Mouse (Mus musculus): ENCODE results near the gene Psmc5. TPM values are rescaled to one million over a fixed set of nuclear protein-coding genes. Genes with fewer than 3 reads are reported as not detected.
"Not testable (repeated sequence)": the region's sequence is repeated elsewhere in the genome, so short reads cannot be mapped to it uniquely, and the experiment has no call there.

The Psmc5 gene
- total and polyA plus RNA-seq, 3 experiments: 54.5 to 104 (median 91.8) TPM

DNA sequence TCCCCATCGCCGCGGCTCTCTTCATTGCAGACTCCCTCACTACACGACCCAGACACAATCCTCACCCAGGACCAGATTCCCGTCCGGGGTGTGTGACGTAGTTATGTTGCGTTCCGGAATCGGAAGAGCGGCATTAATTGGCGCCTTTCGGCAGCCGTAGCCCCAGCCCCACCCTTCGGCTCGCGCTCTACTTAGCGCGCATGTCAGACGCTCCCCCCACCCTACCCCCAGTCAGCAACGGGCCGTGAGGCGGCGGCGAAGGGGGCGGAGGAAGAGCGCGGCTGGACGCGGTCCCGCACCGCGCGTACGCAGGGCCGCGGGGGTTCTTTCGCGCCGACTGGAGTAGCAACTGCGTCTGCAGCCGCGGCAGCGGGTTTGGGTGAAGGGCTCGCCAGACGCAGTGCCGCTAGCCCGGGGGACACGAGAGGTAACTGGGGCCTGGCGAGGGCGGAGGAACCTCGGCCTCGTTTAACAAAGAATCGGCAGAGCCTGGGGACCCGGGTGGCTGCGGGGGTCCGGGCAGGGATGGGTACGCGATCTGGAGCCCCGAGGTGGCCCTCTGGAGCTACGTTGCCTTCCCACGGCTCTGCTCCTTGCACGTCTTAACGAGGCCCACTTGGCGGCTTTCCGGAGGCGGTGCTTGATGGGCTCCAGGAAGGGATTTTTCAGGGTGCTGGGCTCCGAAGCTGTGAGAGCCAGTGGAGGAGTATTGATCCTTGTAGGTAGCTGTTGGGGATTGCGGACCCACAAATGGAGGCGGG, 39.0 kb upstream of the Psmc5 start, which contains the start of gene Ddx42:
Ddx42 (plus strand) TSS at position 197 of the 761 bp plus-strand sequence.
- H3K27ac ChIP-seq: peak within 1 kb of the TSS; percentile 92
- peaks cover 4% of the 10 kb centered on the region for H3K79me2 ChIP-seq (replicated peaks; ENCODE audit: control insufficient read depth, insufficient read depth, low read length)
- H3K4me3 ChIP-seq: peak within 1 kb of the TSS; percentile 69
- H3K9ac ChIP-seq (ENCODE audit: low read depth, low read length): peak within 1 kb of the TSS; percentile 91
- TF ChIP-seq CTCF (IDR thresholded peaks at IDR 0.05) (no peak), EP300 (IDR thresholded peaks at IDR 0.05; ENCODE audit: insufficient read depth, low read depth, low read length) (peak; percentile 51; the same call in 1 of the 2 replicates), POLR2A (IDR thresholded peaks at IDR 0.05; ENCODE audit: insufficient read depth, low read depth, low read length) (peak; percentile 65; the same call in 1 of the 2 replicates)
- no peaks in the 10 kb centered on the region for H3K27me3 ChIP-seq (ENCODE audit: control insufficient read depth, insufficient read depth, low read length)
- peaks cover 9% of the 10 kb centered on the region for H3K36me3 ChIP-seq (ENCODE audit: control insufficient read depth, insufficient read depth, low read length)
- intact Hi-C loops (cut with DNase I): loop anchor here (1.0 to 2.0 kb wide), 2 partner anchors 24 to 56 kb away; partner anchors contain the start of gene Smarcd2
- peaks cover 6% of the 10 kb centered on the region for H3K4me1 ChIP-seq (ENCODE audit: control insufficient read depth, insufficient read depth, low read length)
- peak; percentile 91 to 93 for DNase-seq
- under 1% methylated on average over 70 of the region's 70 CpGs for WGBS

DNA sequence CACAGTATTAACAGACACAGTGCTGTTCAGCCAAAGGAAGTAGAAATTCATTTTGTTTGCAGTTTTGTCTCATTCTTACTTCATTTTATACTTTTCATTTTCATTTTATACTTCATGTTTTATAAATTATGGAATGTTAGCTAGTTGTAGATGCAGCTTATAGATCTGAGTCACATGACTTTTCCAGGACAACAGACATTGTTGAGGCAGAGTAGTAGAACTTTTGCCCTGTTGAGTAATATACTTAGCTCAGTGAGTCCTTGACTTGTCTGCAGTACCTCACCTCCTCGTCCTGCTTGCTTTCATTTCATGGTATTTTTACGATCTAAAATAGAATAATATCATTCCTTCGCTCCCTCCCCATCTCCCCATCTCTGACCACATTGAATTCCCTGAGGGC, 35.4 kb upstream of the Psmc5 start:
- no peak overlapping the region for H3K4me3 ChIP-seq

DNA sequence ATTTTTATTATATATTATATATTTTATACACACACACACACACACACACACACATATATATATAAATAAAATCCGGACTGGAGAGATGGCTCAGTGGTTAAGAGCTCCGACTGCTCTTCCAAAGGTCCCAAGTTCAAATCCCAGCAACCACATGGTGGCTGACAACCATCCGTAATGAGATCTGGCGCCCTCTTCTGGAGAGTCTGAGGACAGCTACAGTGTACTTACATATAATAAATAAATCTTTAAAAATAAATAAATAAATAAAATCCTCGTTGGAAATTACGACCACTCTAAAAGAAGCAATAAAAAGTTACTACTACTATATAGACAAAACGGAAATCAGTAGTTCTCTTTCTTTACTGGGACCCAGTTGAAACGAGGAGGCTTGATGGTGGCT, 22.0 kb upstream of the Psmc5 start:
- H3K27me3 ChIP-seq (ENCODE audit: control insufficient read depth, insufficient read depth, low read length); H3K4me1 ChIP-seq (ENCODE audit: control insufficient read depth, insufficient read depth, low read length); H3K9ac ChIP-seq (ENCODE audit: low read depth, low read length); H3K79me2 ChIP-seq (replicated peaks; ENCODE audit: control insufficient read depth, insufficient read depth, low read length); H3K4me3 ChIP-seq; DNase-seq; H3K36me3 ChIP-seq (ENCODE audit: control insufficient read depth, insufficient read depth, low read length); H3K27ac ChIP-seq; intact Hi-C loops (cut with DNase I): not testable (repeated sequence)
- peak; percentile 60 for TF ChIP-seq CTCF (IDR thresholded peaks at IDR 0.05)
- 85% methylated on average over 8 of the region's 8 CpGs for WGBS

More for the DNA sequence above, 35.4 kb upstream of the Psmc5 start:
- intact Hi-C loops (cut with DNase I): no loop called here
- TF ChIP-seq EP300 (IDR thresholded peaks at IDR 0.05; ENCODE audit: insufficient read depth, low read depth, low read length) (no peak), POLR2A (IDR thresholded peaks at IDR 0.05; ENCODE audit: insufficient read depth, low read depth, low read length) (no peak), CTCF (IDR thresholded peaks at IDR 0.05) (no peak)
- H3K79me2 ChIP-seq (replicated peaks; ENCODE audit: control insufficient read depth, insufficient read depth, low read length): peaks cover 3% of the 10 kb centered on the region
- peaks cover 3% of the 10 kb centered on the region for H3K36me3 ChIP-seq (ENCODE audit: control insufficient read depth, insufficient read depth, low read length)
- peaks cover 1% of the 10 kb centered on the region; the same call in 1 of the 2 replicates for H3K4me1 ChIP-seq (ENCODE audit: control insufficient read depth, insufficient read depth, low read length)
- no peak overlapping the region for H3K9ac ChIP-seq (ENCODE audit: low read depth, low read length)
- no peaks in the 10 kb centered on the region for H3K27me3 ChIP-seq (ENCODE audit: control insufficient read depth, insufficient read depth, low read length)
- no peak overlapping the region for H3K27ac ChIP-seq
- no peak for DNase-seq
- WGBS: 74% methylated on average over 3 of the region's 3 CpGs

DNA sequence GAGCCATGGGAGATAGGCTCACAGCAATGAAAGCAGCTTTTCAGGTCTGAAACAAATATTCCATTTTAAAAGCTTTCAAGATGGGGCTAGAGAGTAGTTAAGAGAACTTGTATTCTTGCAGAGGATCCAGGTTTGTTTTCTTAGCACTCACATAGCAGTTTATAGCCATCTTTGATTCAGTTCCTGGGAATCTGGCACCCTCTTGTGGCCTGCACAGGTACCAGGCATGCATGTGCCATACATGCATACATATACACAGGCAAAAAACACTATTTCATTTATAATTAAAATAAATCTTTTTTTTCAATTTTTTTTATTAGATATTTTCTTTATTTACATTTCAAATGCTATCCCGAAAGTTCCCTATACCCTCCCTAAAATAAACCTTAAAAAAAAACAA, 9.1 kb upstream of the Psmc5 start:
- H3K4me3 ChIP-seq: no peak overlapping the region
- intact Hi-C loops (cut with DNase I): loop anchor here (10.0 kb wide), 1 partner anchor 322 kb away; no protein-coding TSS in a partner anchor
- 95% methylated on average over 1 of the region's 1 CpGs for WGBS
- H3K36me3 ChIP-seq (ENCODE audit: control insufficient read depth, insufficient read depth, low read length): peaks cover 6% of the 10 kb centered on the region
- no peaks in the 10 kb centered on the region for H3K27me3 ChIP-seq (ENCODE audit: control insufficient read depth, insufficient read depth, low read length)
- no peak for TF ChIP-seq POLR2A (IDR thresholded peaks at IDR 0.05; ENCODE audit: insufficient read depth, low read depth, low read length)
- TF ChIP-seq CTCF (IDR thresholded peaks at IDR 0.05): peak; percentile 60
- H3K79me2 ChIP-seq (replicated peaks; ENCODE audit: control insufficient read depth, insufficient read depth, low read length): no peaks in the 10 kb centered on the region
- no peak overlapping the region for H3K9ac ChIP-seq (ENCODE audit: low read depth, low read length)
- H3K27ac ChIP-seq: no peak overlapping the region
- no peaks in the 10 kb centered on the region for H3K4me1 ChIP-seq (ENCODE audit: control insufficient read depth, insufficient read depth, low read length)
- DNase-seq: no peak

DNA sequence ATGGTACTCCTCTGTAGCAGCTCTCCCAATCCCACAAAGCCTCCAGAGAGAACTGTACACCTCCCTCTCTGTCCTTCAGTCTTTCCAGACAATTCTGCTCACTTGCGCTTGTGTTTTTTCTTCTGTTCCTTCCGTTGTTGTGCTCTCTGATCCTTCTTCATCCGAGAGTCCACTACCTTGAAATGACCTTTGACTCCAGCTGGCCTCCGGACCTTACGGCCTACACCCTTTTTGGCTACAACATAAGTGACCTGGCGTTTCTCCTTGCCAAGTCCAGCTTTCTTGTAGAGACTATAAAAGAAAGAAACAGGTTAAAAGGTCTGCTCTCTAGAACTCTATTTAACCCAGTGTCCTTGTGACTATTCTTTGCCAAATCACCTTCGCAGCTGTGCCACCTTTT, 6.6 kb upstream of the Psmc5 start:
- DNase-seq: no peak
- H3K9ac ChIP-seq (ENCODE audit: low read depth, low read length): no peak overlapping the region

DNA sequence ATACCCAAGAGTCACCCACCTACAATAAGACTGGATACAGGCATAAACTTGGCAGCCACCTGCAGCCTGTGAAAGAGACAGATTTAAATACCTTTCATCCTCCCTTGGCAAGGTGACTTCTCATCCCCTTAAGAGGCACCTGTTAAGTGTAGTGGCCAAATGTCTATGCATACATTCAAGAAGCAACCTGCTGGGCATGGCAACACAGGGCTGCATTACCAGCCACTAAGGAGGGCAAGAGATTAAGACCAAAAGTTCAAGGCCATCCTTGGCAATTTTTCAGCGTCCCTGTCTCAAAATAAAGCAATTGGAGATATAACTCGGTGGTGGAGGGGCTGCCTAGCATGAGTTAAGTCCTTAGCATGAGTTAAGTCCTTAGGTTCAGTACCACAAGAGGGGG, 1.2 kb upstream of the Psmc5 start:
- Histone ChIP-seq H3K79me2 (replicated peaks; ENCODE audit: control insufficient read depth, insufficient read depth, low read length) (no peaks in the 10 kb centered on the region), H3K36me3 (ENCODE audit: control insufficient read depth, insufficient read depth, low read length) (peaks cover 2% of the 10 kb centered on the region), H3K4me1 (ENCODE audit: control insufficient read depth, insufficient read depth, low read length) (peaks cover 5% of the 10 kb centered on the region), H3K27me3 (ENCODE audit: control insufficient read depth, insufficient read depth, low read length) (no peaks in the 10 kb centered on the region), H3K27ac (no peak overlapping the region), H3K4me3 (peak overlapping the region; percentile 71), H3K9ac (ENCODE audit: low read depth, low read length) (no peak overlapping the region)
- intact Hi-C loops (cut with DNase I): no loop called here
- 9% methylated on average over 2 of the region's 2 CpGs for WGBS
- TF ChIP-seq EP300 (IDR thresholded peaks at IDR 0.05; ENCODE audit: insufficient read depth, low read depth, low read length): no peak
- no peak for TF ChIP-seq CTCF (IDR thresholded peaks at IDR 0.05)
- no peak for TF ChIP-seq POLR2A (IDR thresholded peaks at IDR 0.05; ENCODE audit: insufficient read depth, low read depth, low read length)
- DNase-seq: no peak

More for the DNA sequence above, 6.6 kb upstream of the Psmc5 start:
- H3K4me3 ChIP-seq: no peak overlapping the region
- peaks cover 4% of the 10 kb centered on the region; the same call in 1 of the 2 replicates for H3K36me3 ChIP-seq (ENCODE audit: control insufficient read depth, insufficient read depth, low read length)
- TF ChIP-seq POLR2A (IDR thresholded peaks at IDR 0.05; ENCODE audit: insufficient read depth, low read depth, low read length): no peak
- no peak for TF ChIP-seq EP300 (IDR thresholded peaks at IDR 0.05; ENCODE audit: insufficient read depth, low read depth, low read length)
- TF ChIP-seq CTCF (IDR thresholded peaks at IDR 0.05): no peak
- intact Hi-C loops (cut with DNase I): loop anchor here (10.0 kb wide), 1 partner anchor 325 kb away; no protein-coding TSS in a partner anchor
- no peaks in the 10 kb centered on the region for H3K27me3 ChIP-seq (ENCODE audit: control insufficient read depth, insufficient read depth, low read length)
- no peaks in the 10 kb centered on the region for H3K4me1 ChIP-seq (ENCODE audit: control insufficient read depth, insufficient read depth, low read length)
- 78% methylated on average over 7 of the region's 7 CpGs for WGBS
- H3K27ac ChIP-seq: no peak overlapping the region
- no peaks in the 10 kb centered on the region for H3K79me2 ChIP-seq (replicated peaks; ENCODE audit: control insufficient read depth, insufficient read depth, low read length)
